In genomic region chr16:94331886-94332252, GRCm38 (mm10) we compare ENCODE assay signal across 9 mouse cellular contexts. TPM values are rescaled to one million over a fixed set of nuclear protein-coding genes. Genes with fewer than 3 reads are reported as not detected.
DNase-seq lines count a peak whose midpoint lies in the region; ATAC-seq and TF ChIP-seq lines count a peak whose summit lies in the region.
"Had no signal": no experiment of that assay in that cellular context is flagged by ENCODE, and none has a peak within 500 bp of the region (broad histone marks: within the 10 kb centered on the region; RNA-seq: fewer than 3 reads in every experiment).

No protein-coding gene starts in this region.

- no peak overlapping the region for H3K4me2 ChIP-seq in liver, embryonic 14.5 days (ENCODE audit: low read depth)
- H3K4me2 ChIP-seq: heart, embryonic 15.5 days had no signal

- H3K27ac ChIP-seq in left cerebral cortex, adult 2 months: no peak overlapping the region
- no peak overlapping the region for H3K27ac ChIP-seq in liver, embryonic 14.5 days
- H3K27ac ChIP-seq in spleen, adult 2 months (ENCODE audit: insufficient read depth, low read length): no peak overlapping the region
- H3K27ac ChIP-seq: heart, embryonic 15.5 days had no signal

- no peaks in the 10 kb centered on the region for H3K9me3 ChIP-seq in liver, embryonic 14.5 days (ENCODE audit: control insufficient read depth, low read length)
- H3K9me3 ChIP-seq: heart, embryonic 15.5 days had no signal

- H3K27me3 ChIP-seq in liver, embryonic 14.5 days (ENCODE audit: control insufficient read depth, insufficient read depth, low read length): peaks cover 12% of the 10 kb centered on the region
- peaks cover 10% of the 10 kb centered on the region for H3K27me3 ChIP-seq in spleen, adult 2 months (ENCODE audit: control insufficient read depth, insufficient read depth, low read length)

- no peak for TF ChIP-seq EP300 in liver, embryonic 14.5 days (IDR thresholded peaks at IDR 0.05; ENCODE audit: low read depth)

- H3K4me3 ChIP-seq in left cerebral cortex, adult 2 months: no peak overlapping the region
- H3K4me3 ChIP-seq in liver, embryonic 14.5 days (ENCODE audit: insufficient read depth in 1 of 2, low read depth in 2 of 2, low read length in 2 of 2): no peak overlapping the region
- no peak overlapping the region for H3K4me3 ChIP-seq in spleen, adult 2 months (ENCODE audit: extremely low read depth, insufficient read depth, insufficient read length)
- H3K4me3 ChIP-seq: heart, embryonic 15.5 days had no signal

- peaks cover under 1 to 8% of the 10 kb centered on the region in 2 experiments; a peak in 2 of 4 replicates for H3K4me1 ChIP-seq in liver, embryonic 14.5 days (replicated peaks; ENCODE audit: control insufficient read depth in 2 of 2, insufficient read depth in 2 of 2, low read length in 1 of 2)
- peaks cover 4% of the 10 kb centered on the region; the same call in 1 of the 2 replicates for H3K4me1 ChIP-seq in spleen, adult 2 months (ENCODE audit: control insufficient read depth, insufficient read depth, insufficient read length)

- intact Hi-C loops in left cerebral cortex, adult 2 months (cut with DNase I): no loop called here
- intact Hi-C loops in left cerebral cortex, postnatal 14 days (cut with DNase I): no loop called here
- intact Hi-C loops in gastrocnemius, postnatal 14 days (cut with DNase I; ENCODE audit: low total_unique reads): no loop called here

- peak; percentile 85 for TF ChIP-seq CTCF in left cerebral cortex, adult 2 months (IDR thresholded peaks at IDR 0.05)
- TF ChIP-seq CTCF in liver, embryonic 14.5 days (IDR thresholded peaks at IDR 0.05; ENCODE audit: low read depth): peak; percentile 95
- TF ChIP-seq CTCF in spleen, adult 2 months (IDR thresholded peaks at IDR 0.05; ENCODE audit: extremely low read depth, insufficient read depth, insufficient read length, insufficient replicate concordance): peak; percentile 83; the same call in 1 of the 2 replicates

- 53% methylated on average over 5 of the region's 5 CpGs for WGBS in liver, embryonic 14.5 days (ENCODE audit: insufficient replicate concordance)
- 82% methylated on average over 5 of the region's 5 CpGs for WGBS in spleen, adult 2 months

- DNase-seq in left cerebral cortex, adult 2 months (ENCODE audit: extremely low spot score in 1 of 2, low spot score in 2 of 2): peak in 1 of 2 experiments; percentile 46
- no peak for DNase-seq in left cerebral cortex, postnatal 14 days (ENCODE audit: low spot score in 2 of 2)
- DNase-seq in MN1 (ENCODE audit: low spot score): peak; percentile 48
- DNase-seq in c-Kit-positive CD71-negative TER-119-negative erythroid progenitor cells, embryonic 14.5 days (ENCODE audit: low read depth): peak; percentile 69
- DNase-seq in gastrocnemius, postnatal 14 days: peak; percentile 47
- peak; percentile 37 to 47 (median 43) for DNase-seq in liver, embryonic 14.5 days (ENCODE audit: low read depth in 3 of 3, low spot score in 3 of 3)
- peak; percentile 36 to 75 for DNase-seq in spleen, adult 2 months (ENCODE audit: low read depth in 1 of 2, low spot score in 2 of 2)
- no peak for DNase-seq in right cerebral cortex, postnatal 25 days

- H3K36me3 ChIP-seq in liver, embryonic 14.5 days (replicated peaks; ENCODE audit: control insufficient read depth, insufficient read depth, low read depth): no peaks in the 10 kb centered on the region
- H3K36me3 ChIP-seq in spleen, adult 2 months (ENCODE audit: control insufficient read depth, insufficient read depth, low read length): no peaks in the 10 kb centered on the region
- H3K36me3 ChIP-seq: heart, embryonic 15.5 days had no signal

- H3K9ac ChIP-seq in liver, embryonic 14.5 days (replicated peaks): no peak overlapping the region
- H3K9ac ChIP-seq: heart, embryonic 15.5 days had no signal

- no peak for ATAC-seq in liver, embryonic 14.5 days (ENCODE audit: insufficient read depth)

- TF ChIP-seq POLR2A in spleen, adult 2 months (IDR thresholded peaks at IDR 0.05; ENCODE audit: low read depth, low read length): no peak

RNA-seq across cellular contexts. Expression of gene Ripply3, which starts 3.6 kb away (rescaled TPM):
- total RNA-seq in left cerebral cortex, adult 2 months (2021): under 1 TPM; 0.29 to 0.51 TPM
- under 1 TPM; 0.21 to 0.22 TPM for total RNA-seq in left cerebral cortex, postnatal 14 days (2021)
- 1 to 10 TPM; 1.8 to 2.0 TPM for total RNA-seq in gastrocnemius, postnatal 14 days (2021)
- 0.84 and 0.94 TPM in 2 replicates for polyA plus RNA-seq in liver, embryonic 14.5 days (2012; rRNA removed)
- 1.5 and 1.6 TPM in 2 replicates for polyA plus RNA-seq in liver, embryonic 14.5 days (2014; fragmentation: Nextera tagmentation; extraction: Ambion mirVana)
- 0.71 and 0.89 TPM in 2 replicates for polyA plus RNA-seq in spleen, adult 2 months (2012; rRNA removed)

RNA-seq across cellular contexts. Expression of gene Hlcs, which starts 18.5 kb away (rescaled TPM):
- 10 to 100 TPM; 16.6 to 17.4 TPM for total RNA-seq in left cerebral cortex, adult 2 months (2021)
- 10 to 100 TPM; 14.0 to 15.8 TPM for total RNA-seq in left cerebral cortex, postnatal 14 days (2021)
- total RNA-seq in gastrocnemius, postnatal 14 days (2021): 1 to 10 TPM; 5.8 to 6.6 TPM
- polyA plus RNA-seq in liver, embryonic 14.5 days (2012; rRNA removed): 1.3 and 1.7 TPM in 2 replicates
- 1.3 TPM in 2 replicates for polyA plus RNA-seq in liver, embryonic 14.5 days (2014; fragmentation: Nextera tagmentation; extraction: Ambion mirVana)
- 9.7 and 9.8 TPM in 2 replicates for polyA plus RNA-seq in spleen, adult 2 months (2012; rRNA removed)

RNA-seq across cellular contexts. Expression of gene Ttc3, which starts 38.5 kb away (rescaled TPM):
- 100 to 1,000 TPM; 982 to 987 TPM for total RNA-seq in left cerebral cortex, adult 2 months (2021)
- total RNA-seq in left cerebral cortex, postnatal 14 days (2021): 100 to 1,000 TPM; 802 to 810 TPM
- 10 to 100 TPM; 64.0 to 71.5 TPM for total RNA-seq in gastrocnemius, postnatal 14 days (2021)
- polyA plus RNA-seq in liver, embryonic 14.5 days (2012; rRNA removed): 6.3 and 9.2 TPM in 2 replicates
- 20.3 and 22.1 TPM in 2 replicates for polyA plus RNA-seq in liver, embryonic 14.5 days (2014; fragmentation: Nextera tagmentation; extraction: Ambion mirVana)
- 17.5 and 21.6 TPM in 2 replicates for polyA plus RNA-seq in spleen, adult 2 months (2012; rRNA removed)

RNA-seq across cellular contexts. Expression of gene Pigp, which starts 39.8 kb away (rescaled TPM):
- 10 to 100 TPM; 36.9 to 40.2 TPM for total RNA-seq in left cerebral cortex, adult 2 months (2021)
- total RNA-seq in left cerebral cortex, postnatal 14 days (2021): 10 to 100 TPM; 42.0 to 44.8 TPM
- total RNA-seq in gastrocnemius, postnatal 14 days (2021): 100 to 1,000 TPM; 118 to 127 TPM
- polyA plus RNA-seq in liver, embryonic 14.5 days (2012; rRNA removed): 18.9 and 21.5 TPM in 2 replicates
- polyA plus RNA-seq in liver, embryonic 14.5 days (2014; fragmentation: Nextera tagmentation; extraction: Ambion mirVana): 49.9 and 55.1 TPM in 2 replicates
- polyA plus RNA-seq in spleen, adult 2 months (2012; rRNA removed): 8.8 and 9.7 TPM in 2 replicates

Comparison
In these comparisons a context has a peak if more than half of its experiments do, and no peak if none do; other contexts are left out.
1. DNase-seq: peak in MN1 (single experiment), c-Kit-positive CD71-negative TER-119-negative erythroid progenitor cells, embryonic 14.5 days (single experiment), gastrocnemius, postnatal 14 days (single experiment), liver, embryonic 14.5 days (3 of 3) and spleen, adult 2 months (2 of 2); none in left cerebral cortex, postnatal 14 days (0 of 2) and right cerebral cortex, postnatal 25 days (single experiment).
2. RNA of gene Ttc3, which starts 38.5 kb away (total RNA-seq): 982 to 987 TPM in left cerebral cortex, adult 2 months and 802 to 810 TPM in left cerebral cortex, postnatal 14 days; 64.0 to 71.5 TPM in gastrocnemius, postnatal 14 days; every median in the first group is over 10 times any median in the second.
3. Peak in every context shown above with its lines, with median percentiles within 50 percentile points of each other: CTCF ChIP-seq.